Mouse (Mus musculus) intestine, postnatal 0 days (tissue): ENCODE data around the gene Gm12166. TPM values are rescaled to one million over a fixed set of nuclear protein-coding genes. Genes with fewer than 3 reads are reported as not detected.
A peak's percentile ranks its signal among the peaks of the same experiment; 100 is the strongest.

Experiments used
- ATAC-seq: fragments of 200-750 bp; cut with Nextera tagmentation; 2 replicates; pipeline ENCODE4 v1.8.0; 2017; ENCODE audit warnings: mild to moderate bottlenecking, moderate TSS enrichment, moderate library complexity
- H3K27ac ChIP-seq: fragments of 300-500 bp; sonication (generic); 2 replicates; pipeline ENCODE4 v1.5.1; 2014; ENCODE audit warnings: mild to moderate bottlenecking, low read depth, low read length, moderate library complexity
- H3K27me3 ChIP-seq: fragments of 300-500 bp; sonication (generic); replicated peaks from 2 replicates; pipeline ENCODE4 v1.6.1; 2014; ENCODE audit warnings: low read length, mixed read lengths; ENCODE audit not compliant: control insufficient read depth, insufficient read depth
- H3K36me3 ChIP-seq: fragments of 300-500 bp; sonication (generic); 2 replicates; pipeline ENCODE4 v1.6.1; 2014; ENCODE audit warnings: mild to moderate bottlenecking, moderate library complexity; ENCODE audit not compliant: control insufficient read depth, insufficient read depth
- H3K4me1 ChIP-seq: fragments of 300-500 bp; sonication (generic); replicated peaks from 2 replicates; pipeline ENCODE4 v1.6.1; 2014; ENCODE audit warnings: antibody characterized with exemption, low read length, mixed read lengths; ENCODE audit not compliant: control insufficient read depth, insufficient read depth
- H3K4me2 ChIP-seq: fragments of 300-500 bp; sonication (generic); replicated peaks from 2 replicates; pipeline ENCODE4 v1.6.1; 2014; ENCODE audit warnings: low read depth, mild to moderate bottlenecking, moderate library complexity
- H3K4me3 ChIP-seq: fragments of 300-500 bp; sonication (generic); 2 replicates; pipeline ENCODE4 v1.5.1; 2014; ENCODE audit warnings: low read depth, low read length
- H3K9ac ChIP-seq: fragments of 300-500 bp; sonication (generic); 2 replicates; pipeline ENCODE4 v1.6.1; 2014; ENCODE audit warnings: mild to moderate bottlenecking, low read depth, low read length
- H3K9me3 ChIP-seq: fragments of 300-500 bp; sonication (generic); 2 replicates; pipeline ENCODE4 v1.6.1; 2016; ENCODE audit warnings: mixed run types; ENCODE audit not compliant: control insufficient read depth
- CTCF ChIP-seq: sonication (generic); IDR thresholded peaks from 2 replicates; pipeline ENCODE4 v1.5.1; 2016; ENCODE audit warnings: low read depth, mild to moderate bottlenecking, control low read depth, antibody characterized with exemption, moderate library complexity
- WGBS: fragments of 180-500 bp; shearing (Covaris S2); extraction: QIAGEN DNeasy Blood & Tissue Kit; methylation state at CpG from one replicate; pipeline ENCODE4 v1.1.7; 2014; 5-methylcytosine and 5-hydroxymethylcytosine counted together
- polyA plus RNA-seq: library from polyadenylated mRNA; unstranded; fragments of >200 nt; fragmentation: Nextera tagmentation; extraction: Ambion mirVana; gene quantifications from 2 replicates; pipeline ENCODE4 v1.2.1, GENCODE M21; 2015

Gene Gm12166
- polyA plus RNA-seq, 1 experiment from 2014 or later = 9.5 TPM

- 88% methylated on average over 10 of the region's 10 CpGs for WGBS
- TF ChIP-seq CTCF = no peak
- H3K27ac ChIP-seq = no peak overlapping the region
Observed at GRCm38 (mm10) chr11:46036374-46036773, 15.7 kb downstream of the Gm12166 start.

GRCm38 (mm10) chr11:46032956-46033355 lies 19.2 kb downstream of the Gm12166 start:
- no peak for ATAC-seq
- Histone ChIP-seq H3K9me3 (no peaks in the 10 kb centered on the region), H3K9ac (no peak overlapping the region), H3K4me2 (no peak overlapping the region), H3K36me3 (no peaks in the 10 kb centered on the region), H3K4me1 (no peaks in the 10 kb centered on the region), H3K4me3 (no peak overlapping the region), H3K27ac (no peak overlapping the region), H3K27me3 (no peaks in the 10 kb centered on the region)
- 89% methylated on average over 7 of the region's 7 CpGs for WGBS
- TF ChIP-seq CTCF = no peak

More at GRCm38 (mm10) chr11:46036374-46036773, 15.7 kb downstream of the Gm12166 start:
- no peaks in the 10 kb centered on the region for H3K9me3 ChIP-seq
- no peak overlapping the region for H3K4me3 ChIP-seq
- no peak overlapping the region for H3K9ac ChIP-seq
- H3K27me3 ChIP-seq = no peaks in the 10 kb centered on the region
- H3K36me3 ChIP-seq = no peaks in the 10 kb centered on the region
- no peak for ATAC-seq
- no peaks in the 10 kb centered on the region for H3K4me1 ChIP-seq
- H3K4me2 ChIP-seq = no peak overlapping the region

- Histone ChIP-seq H3K4me3 (no peak overlapping the region), H3K4me1 (no peaks in the 10 kb centered on the region), H3K4me2 (no peak overlapping the region), H3K9ac (no peak overlapping the region), H3K27ac (no peak overlapping the region), H3K27me3 (no peaks in the 10 kb centered on the region), H3K36me3 (no peaks in the 10 kb centered on the region), H3K9me3 (no peaks in the 10 kb centered on the region)
- ATAC-seq = no peak
- peak; percentile 45 for TF ChIP-seq CTCF
- WGBS = 58% methylated on average over 3 of the region's 3 CpGs
Observed at GRCm38 (mm10) chr11:46031470-46031869, 20.7 kb downstream of the Gm12166 start.

GRCm38 (mm10) chr11:46030026-46030425 lies 22.1 kb downstream of the Gm12166 start:
- H3K4me3 ChIP-seq = no peak overlapping the region
- no peak overlapping the region for H3K27ac ChIP-seq
- H3K36me3 ChIP-seq = no peaks in the 10 kb centered on the region
- H3K9ac ChIP-seq = no peak overlapping the region
- no peak for ATAC-seq
- no peaks in the 10 kb centered on the region for H3K9me3 ChIP-seq
- TF ChIP-seq CTCF = no peak
- H3K27me3 ChIP-seq = no peaks in the 10 kb centered on the region
- H3K4me1 ChIP-seq = no peaks in the 10 kb centered on the region
- 77% methylated on average over 2 of the region's 2 CpGs for WGBS
- no peak overlapping the region for H3K4me2 ChIP-seq

GRCm38 (mm10) chr11:46029485-46029884 lies 22.6 kb downstream of the Gm12166 start:
- WGBS = 60% methylated on average over 2 of the region's 2 CpGs
- Histone ChIP-seq H3K36me3 (no peaks in the 10 kb centered on the region), H3K4me2 (no peak overlapping the region), H3K27me3 (no peaks in the 10 kb centered on the region), H3K9ac (no peak overlapping the region), H3K9me3 (no peaks in the 10 kb centered on the region), H3K27ac (no peak overlapping the region), H3K4me1 (no peaks in the 10 kb centered on the region), H3K4me3 (no peak overlapping the region)
- ATAC-seq = no peak
- no peak for TF ChIP-seq CTCF

GRCm38 (mm10) chr11:46027952-46028814 lies 23.9 kb downstream of the Gm12166 start:
- no peaks in the 10 kb centered on the region for H3K9me3 ChIP-seq
- H3K4me3 ChIP-seq = no peak overlapping the region
- no peaks in the 10 kb centered on the region for H3K4me1 ChIP-seq
- 80% methylated on average over 6 of the region's 6 CpGs for WGBS
- H3K9ac ChIP-seq = no peak overlapping the region
- TF ChIP-seq CTCF = no peak
- no peak overlapping the region for H3K27ac ChIP-seq
- no peak for ATAC-seq
- no peaks in the 10 kb centered on the region for H3K27me3 ChIP-seq
- no peaks in the 10 kb centered on the region for H3K36me3 ChIP-seq
- H3K4me2 ChIP-seq = no peak overlapping the region
